Mouse (Mus musculus): ENCODE measurements around the gene Dock2.

DNA sequence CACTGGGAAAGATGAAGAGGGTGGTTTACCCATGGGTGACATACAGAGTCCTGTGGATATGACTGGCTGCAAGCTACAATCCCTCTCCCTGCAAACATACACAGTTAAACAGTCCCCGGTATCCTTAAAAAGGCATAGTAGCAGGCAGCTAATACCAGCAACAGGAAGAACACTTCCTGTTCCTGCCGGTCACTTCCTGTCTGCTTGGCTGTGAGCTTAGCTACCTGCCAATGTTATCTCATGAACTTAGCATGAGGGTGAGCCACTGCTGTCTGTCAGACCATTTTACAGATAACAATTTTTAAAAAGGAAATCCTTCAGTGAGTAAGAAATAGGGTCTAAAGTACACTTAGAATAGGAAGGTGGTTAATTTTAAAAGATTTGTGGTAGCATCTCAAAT, 385.1 kb downstream of the Dock2 start:
- TF ChIP-seq BHLHE40 (IDR thresholded peaks at IDR 0.05; ENCODE audit: borderline replicate concordance, low read depth, low read length) (no peak), CTCF (IDR thresholded peaks at IDR 0.05 in 2 of 3, conservative IDR thresholded peaks at IDR 0.05 in 1 of 3; ENCODE audit: control insufficient read depth in 1 of 3, insufficient read depth in 1 of 3, low read depth in 2 of 3, low read length in 3 of 3, poor library complexity in 1 of 3, severe bottlenecking in 1 of 3) (no peak), MYC (IDR thresholded peaks at IDR 0.05; ENCODE audit: low read depth, low read length) (0 out of 2 replicates have a peak, but pooled peaks have one; percentile 34), EP300 (IDR thresholded peaks at IDR 0.05; ENCODE audit: low read depth in 1 of 2, low read length in 2 of 2) (peak; percentile 63 to 80), USF1 (IDR thresholded peaks at IDR 0.05; ENCODE audit: low read depth, low read length) (no peak), HCFC1 (IDR thresholded peaks at IDR 0.05; ENCODE audit: low read depth, low read length) (0 out of 2 replicates have a peak, but pooled peaks have one; percentile 44), POLR2AphosphoS2 (IDR thresholded peaks at IDR 0.05; ENCODE audit: low read length) (no peak)

Measured in MEL (cell line).